Mouse (Mus musculus) hindbrain, embryonic 16.5 days (tissue): ENCODE results near the gene Dmrta1. TPM values are rescaled to one million over a fixed set of nuclear protein-coding genes. Genes with fewer than 3 reads are reported as not detected.
"Not testable (repeated sequence)": the region's sequence is repeated elsewhere in the genome, so short reads cannot be mapped to it uniquely, and the experiment has no call there.

Source experiments
- ATAC-seq: fragments of 200-750 bp; cut with Nextera tagmentation; 2 replicates; pipeline ENCODE4 v1.8.0; 2017; ENCODE audit warnings: moderate TSS enrichment, moderate library complexity
- H3K27ac ChIP-seq: fragments of 300-500 bp; sonication (generic); 2 replicates; pipeline ENCODE4 v1.5.1; 2014; ENCODE audit warnings: low read depth, mild to moderate bottlenecking, control low read depth, low read length, moderate library complexity
- H3K27me3 ChIP-seq: fragments of 300-500 bp; sonication (generic); replicated peaks from 2 replicates; pipeline ENCODE4 v1.6.1; 2014; ENCODE audit warnings: low read length; ENCODE audit not compliant: control insufficient read depth, insufficient read depth
- H3K36me3 ChIP-seq: fragments of 300-500 bp; sonication (generic); 2 replicates; pipeline ENCODE4 v1.6.1; 2014; ENCODE audit warnings: mild to moderate bottlenecking, low read length, moderate library complexity, mixed read lengths; ENCODE audit not compliant: control insufficient read depth, insufficient read depth
- H3K4me1 ChIP-seq: fragments of 300-500 bp; sonication (generic); 2 replicates; pipeline ENCODE4 v1.6.1; 2014; ENCODE audit warnings: low read depth, low read length; ENCODE audit not compliant: control insufficient read depth, insufficient read depth
- H3K4me2 ChIP-seq: fragments of 300-500 bp; sonication (generic); 2 replicates; pipeline ENCODE4 v1.6.1; 2014; ENCODE audit warnings: mild to moderate bottlenecking, low read length, control low read depth, moderate library complexity
- H3K4me3 ChIP-seq: fragments of 300-500 bp; sonication (generic); 2 replicates; pipeline ENCODE4 v1.5.1; 2014; ENCODE audit warnings: mild to moderate bottlenecking, low read length, control low read depth, moderate library complexity
- H3K9ac ChIP-seq: fragments of 300-500 bp; sonication (generic); 2 replicates; pipeline ENCODE4 v1.6.1; 2014; ENCODE audit warnings: low read depth, mild to moderate bottlenecking, control low read depth, low read length, moderate library complexity
- H3K9me3 ChIP-seq: fragments of 300-500 bp; sonication (generic); 2 replicates; pipeline ENCODE4 v1.6.1; 2014; ENCODE audit warnings: mild to moderate bottlenecking, low read length, moderate library complexity; ENCODE audit not compliant: control insufficient read depth
- WGBS: fragments of 180-500 bp; shearing (Covaris S2); extraction: QIAGEN DNeasy Blood & Tissue Kit; methylation state at CpG from one replicate; pipeline ENCODE4 v1.1.7; 2014; 5-methylcytosine and 5-hydroxymethylcytosine counted together
- polyA plus RNA-seq: library from polyadenylated mRNA; unstranded; fragments of >200 nt; fragmentation: Nextera tagmentation; extraction: Ambion mirVana; gene quantifications from 2 replicates; pipeline ENCODE4 v1.2.1, GENCODE M21; 2015

The Dmrta1 gene
- polyA plus RNA-seq, 1 experiment from 2014 or later = 0.41 TPM

GRCm38 (mm10) chr4:89697951-89698350, 18.7 kb downstream of the Dmrta1 start:
- no peak for ATAC-seq
- H3K9ac ChIP-seq = no peak overlapping the region

GRCm38 (mm10) chr4:89723526-89724190, 44.4 kb downstream of the Dmrta1 start:
- H3K4me1 ChIP-seq, H3K9ac ChIP-seq, H3K27me3 ChIP-seq, H3K4me3 ChIP-seq, ATAC-seq, H3K4me2 ChIP-seq, H3K27ac ChIP-seq, H3K9me3 ChIP-seq, H3K36me3 ChIP-seq: not testable (repeated sequence)
- 85% methylated on average over 1 of the region's 1 CpGs for WGBS

More at GRCm38 (mm10) chr4:89697951-89698350, 18.7 kb downstream of the Dmrta1 start:
- Histone ChIP-seq H3K9me3 (no peaks in the 10 kb centered on the region), H3K27ac (no peak overlapping the region), H3K4me3 (no peak overlapping the region), H3K4me1 (no peaks in the 10 kb centered on the region), H3K4me2 (no peak overlapping the region), H3K27me3 (no peaks in the 10 kb centered on the region), H3K36me3 (no peaks in the 10 kb centered on the region)
